Mouse (Mus musculus): ENCODE data around the gene Rhbdl1.

DNA sequence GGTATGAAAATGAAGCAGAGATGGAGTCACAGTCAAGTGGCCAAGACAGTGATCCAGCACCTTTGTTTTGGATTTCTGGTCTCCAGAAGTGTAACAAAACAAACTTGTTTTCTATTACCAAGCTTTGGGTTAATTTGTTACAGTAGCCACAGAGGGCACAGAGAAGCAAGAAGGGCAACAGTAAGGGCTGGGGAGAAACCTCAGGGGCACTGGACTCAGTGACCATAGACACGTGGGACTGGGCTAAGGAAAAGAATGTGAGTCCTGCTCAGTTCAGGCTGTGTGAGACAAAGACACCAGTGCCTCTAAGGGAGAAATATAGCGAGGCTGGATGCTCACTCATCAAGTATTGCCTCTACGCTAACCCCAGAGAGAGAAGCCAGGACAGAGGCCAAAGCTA lies 35.6 kb upstream of the Rhbdl1 start:
- TF ChIP-seq CTCF (IDR thresholded peaks at IDR 0.05; ENCODE audit: extremely low read depth, insufficient read depth, low read length): no peak
- TF ChIP-seq POLR2A (IDR thresholded peaks at IDR 0.05; ENCODE audit: extremely low read depth, insufficient read depth, low read length): no peak

All from cortical plate, adult 2 months (tissue).